Mouse (Mus musculus): ENCODE measurements at regions not wholly inside any gene's neighbourhood (a gene's known extent, or its start where the extent isn't known, plus 50 kb on each side); places are given as distances from the start of the nearest gene placed in this dataset.

DNA sequence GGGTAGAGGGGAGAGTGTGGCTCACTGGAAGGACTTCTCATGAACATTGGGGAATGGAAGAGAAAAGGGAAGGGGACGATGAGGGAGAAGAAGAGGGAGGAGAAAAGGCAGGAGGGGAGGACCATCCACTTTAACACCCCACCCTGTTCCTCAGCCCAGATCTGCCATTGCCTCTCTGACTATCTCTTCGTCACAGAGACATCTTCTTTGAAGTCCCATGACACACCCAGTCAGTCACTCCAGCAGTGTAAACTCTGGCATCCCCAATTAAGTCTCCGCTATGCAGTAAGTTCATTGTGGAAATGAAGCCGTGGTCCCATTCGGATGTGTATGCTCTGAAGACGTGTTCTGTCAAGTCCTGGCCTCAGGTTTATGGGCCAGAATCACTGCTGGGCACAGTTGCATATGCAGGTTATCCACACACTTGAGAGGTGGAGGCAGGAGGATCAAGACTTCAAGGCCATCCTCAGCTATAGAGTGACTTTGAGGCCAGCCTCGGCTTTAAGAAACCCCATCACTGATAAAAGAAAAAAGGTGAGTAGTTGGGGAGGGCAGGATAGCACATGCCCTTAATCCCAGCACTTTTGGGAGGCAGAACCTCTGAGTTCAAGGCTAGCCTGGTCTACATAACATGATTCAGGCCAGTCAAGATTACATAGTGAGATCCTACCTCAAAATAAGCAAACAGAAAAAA is 141.0 kb upstream of the Med13l start:
- Histone ChIP-seq H3K27ac (replicated peaks) (no peak overlapping the region), H3K4me1 (replicated peaks) (peaks cover 17% of the 10 kb centered on the region), H3K27me3 (no peaks in the 10 kb centered on the region), H3K9ac (no peak overlapping the region), H3K4me2 (no peak overlapping the region), H3K9me3 (no peaks in the 10 kb centered on the region), H3K36me3 (no peaks in the 10 kb centered on the region), H3K4me3 (no peak overlapping the region)
- no peak for ATAC-seq (ENCODE audit: low FRiP score, low read depth)
- WGBS = 87% methylated on average over 7 of the region's 7 CpGs

DNA sequence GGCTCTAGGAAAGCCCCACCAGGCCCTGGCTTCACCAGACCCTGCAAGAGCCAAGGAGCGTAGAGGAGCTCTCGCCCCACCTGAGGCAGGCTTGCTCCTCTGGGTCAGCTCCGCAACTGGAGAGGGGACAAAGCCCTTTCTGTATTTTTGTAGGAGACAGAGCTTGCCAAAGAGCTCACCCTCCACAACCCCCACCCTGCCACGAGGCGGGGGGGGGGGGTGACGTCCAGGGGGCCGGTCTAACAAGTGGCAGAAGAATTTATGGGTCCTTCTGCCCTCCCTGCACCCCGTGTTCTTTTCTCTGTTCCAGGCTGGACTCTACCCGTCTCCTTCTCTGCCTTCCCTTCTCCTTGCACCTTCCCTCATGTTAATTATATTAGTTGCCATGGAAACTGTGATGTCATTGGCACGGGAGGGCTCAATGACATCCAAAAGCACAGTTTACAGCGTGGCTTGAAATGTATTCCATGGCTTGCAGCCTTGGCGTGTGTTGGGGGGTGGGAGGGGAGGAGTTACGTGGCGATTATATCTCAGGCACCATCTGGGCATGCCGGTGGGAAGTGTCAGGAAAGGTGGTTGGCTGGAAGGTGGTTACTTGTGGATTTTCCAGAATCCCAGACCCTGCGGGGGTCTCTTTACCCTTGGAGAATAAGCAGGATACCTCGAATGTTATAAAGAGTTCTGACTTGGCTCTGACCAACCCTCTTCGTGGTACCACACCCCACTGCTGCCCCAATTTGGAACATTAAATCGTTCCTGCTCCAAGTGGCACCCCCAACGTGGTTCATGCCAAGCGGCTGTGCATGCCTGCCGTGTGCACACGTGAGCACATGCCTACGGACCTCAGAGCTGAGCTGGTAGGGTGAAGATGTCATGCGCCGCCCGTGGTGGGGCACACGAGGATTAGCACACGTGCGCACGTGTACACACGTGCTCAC is 138.3 kb upstream of the Med13l start:
- Histone ChIP-seq H3K4me2 (peak overlapping the region; percentile 65), H3K9ac (peak overlapping the region; percentile 43), H3K4me3 (peak overlapping the region; percentile 32), H3K27me3 (no peaks in the 10 kb centered on the region), H3K9me3 (no peaks in the 10 kb centered on the region), H3K27ac (replicated peaks) (peak overlapping the region; percentile 84), H3K4me1 (replicated peaks) (peaks cover 20% of the 10 kb centered on the region), H3K36me3 (no peaks in the 10 kb centered on the region)
- peak; percentile 92 for ATAC-seq (ENCODE audit: low FRiP score, low read depth)
- WGBS = 41% methylated on average over 32 of the region's 32 CpGs

DNA sequence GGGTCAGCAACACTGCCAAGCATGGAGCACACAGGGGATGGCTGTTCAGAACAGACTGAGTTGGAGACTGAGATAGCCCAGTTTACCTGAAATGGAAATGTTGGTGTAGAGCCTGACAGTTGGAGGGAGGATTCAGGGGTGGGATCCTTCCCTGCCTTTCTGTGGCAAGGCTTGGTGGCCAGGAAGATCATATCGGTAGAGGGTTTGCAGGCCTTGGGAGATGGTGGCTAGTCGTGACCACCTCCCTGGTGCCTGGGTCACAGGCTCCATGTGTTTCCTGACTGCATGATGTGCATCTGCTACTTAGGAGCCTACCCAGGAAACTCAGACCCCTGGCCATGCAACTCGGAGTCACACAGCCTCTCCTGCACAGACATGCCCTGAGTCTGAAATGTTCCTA is 136.3 kb upstream of the Med13l start:
- no peaks in the 10 kb centered on the region for H3K9me3 ChIP-seq
- no peak overlapping the region for H3K4me3 ChIP-seq
- ATAC-seq (ENCODE audit: low FRiP score, low read depth) = no peak
- H3K9ac ChIP-seq = no peak overlapping the region
- peaks cover 20% of the 10 kb centered on the region for H3K4me1 ChIP-seq (replicated peaks)
- no peaks in the 10 kb centered on the region for H3K36me3 ChIP-seq
- no peak overlapping the region for H3K4me2 ChIP-seq
- H3K27ac ChIP-seq (replicated peaks) = no peak overlapping the region
- WGBS = 84% methylated on average over 3 of the region's 3 CpGs
- H3K27me3 ChIP-seq = no peaks in the 10 kb centered on the region

- WGBS = 45% methylated on average over 9 of the region's 9 CpGs
- peaks cover 20% of the 10 kb centered on the region for H3K4me1 ChIP-seq (replicated peaks)
Measured at GRCm38 (mm10) chr5:118424764-118425568, 135.5 kb upstream of the Med13l start.

GRCm38 (mm10) chr5:118426673-118427072 is 133.8 kb upstream of the Med13l start:
- Histone ChIP-seq H3K27me3 (no peaks in the 10 kb centered on the region), H3K4me3 (no peak overlapping the region), H3K9ac (no peak overlapping the region), H3K27ac (replicated peaks) (no peak overlapping the region), H3K4me1 (replicated peaks) (peaks cover 16% of the 10 kb centered on the region), H3K9me3 (no peaks in the 10 kb centered on the region), H3K36me3 (no peaks in the 10 kb centered on the region), H3K4me2 (no peak overlapping the region)
- 62% methylated on average over 5 of the region's 5 CpGs for WGBS
- no peak for ATAC-seq (ENCODE audit: low FRiP score, low read depth)

More at GRCm38 (mm10) chr5:118424764-118425568, 135.5 kb upstream of the Med13l start:
- Histone ChIP-seq H3K9ac (no peak overlapping the region), H3K4me3 (no peak overlapping the region), H3K27ac (replicated peaks) (0 out of 2 replicates have a peak overlapping the region, but pooled peaks have one; percentile 31), H3K36me3 (no peaks in the 10 kb centered on the region), H3K9me3 (no peaks in the 10 kb centered on the region), H3K27me3 (no peaks in the 10 kb centered on the region), H3K4me2 (no peak overlapping the region)
- no peak for ATAC-seq (ENCODE audit: low FRiP score, low read depth)

DNA sequence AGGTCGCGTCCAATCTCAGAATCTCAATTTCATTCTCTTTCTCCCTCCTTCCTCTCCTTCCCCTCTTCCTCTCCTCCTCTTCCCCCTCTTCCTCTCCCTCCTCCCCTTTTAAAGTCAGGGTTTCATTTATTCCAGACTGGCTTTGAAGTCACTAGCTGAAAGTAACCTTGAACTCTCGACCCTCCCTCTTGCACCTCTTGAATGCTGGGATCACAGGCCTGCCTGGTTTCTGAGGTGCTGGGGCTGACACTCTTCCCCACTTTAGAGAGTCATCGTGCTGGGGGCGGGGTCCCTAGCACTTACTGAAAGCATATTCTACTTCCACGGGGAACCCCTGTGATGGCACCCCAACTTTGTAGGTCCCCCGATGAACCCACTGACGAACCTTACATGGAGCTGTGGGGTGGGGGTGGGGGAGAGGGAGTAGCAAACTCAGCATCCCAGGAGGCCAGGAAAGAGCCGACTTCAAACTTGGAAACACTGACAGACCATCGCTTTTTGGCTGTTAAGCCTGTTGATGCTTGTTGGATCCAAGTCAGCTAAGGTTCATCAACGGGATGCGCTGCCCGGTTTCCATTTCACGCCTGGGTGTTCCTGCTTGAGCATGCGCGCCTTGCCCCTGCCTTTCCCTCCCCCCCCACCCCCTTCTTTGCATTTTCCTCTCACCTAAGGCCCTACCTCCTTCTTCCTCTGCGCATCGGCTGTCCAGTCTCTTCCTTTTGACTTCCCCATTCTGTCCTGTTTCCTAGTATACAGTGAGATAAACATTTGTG is 132.0 kb upstream of the Med13l start:
- Histone ChIP-seq H3K27ac (replicated peaks) (no peak overlapping the region), H3K9ac (no peak overlapping the region), H3K4me3 (no peak overlapping the region), H3K4me1 (replicated peaks) (0 out of 2 replicates have a peak, but pooled peaks cover 3% of the 10 kb centered on the region), H3K27me3 (no peaks in the 10 kb centered on the region), H3K9me3 (no peaks in the 10 kb centered on the region), H3K36me3 (no peaks in the 10 kb centered on the region), H3K4me2 (no peak overlapping the region)
- WGBS = 79% methylated on average over 18 of the region's 18 CpGs
- ATAC-seq (ENCODE audit: low FRiP score, low read depth) = no peak

- Histone ChIP-seq H3K27ac (replicated peaks) (no peak overlapping the region), H3K36me3 (no peaks in the 10 kb centered on the region), H3K9ac (no peak overlapping the region), H3K4me2 (no peak overlapping the region), H3K4me3 (no peak overlapping the region), H3K27me3 (peaks cover 21% of the 10 kb centered on the region), H3K4me1 (replicated peaks) (peaks cover 13% of the 10 kb centered on the region), H3K9me3 (no peaks in the 10 kb centered on the region)
- no peak for ATAC-seq (ENCODE audit: low FRiP score, low read depth)
- 74% methylated on average over 4 of the region's 4 CpGs for WGBS
Measured at GRCm38 (mm10) chr5:118433599-118433998, 126.9 kb upstream of the Med13l start.

GRCm38 (mm10) chr5:118434718-118435555 is 125.5 kb upstream of the Med13l start:
- no peaks in the 10 kb centered on the region for H3K36me3 ChIP-seq
- ATAC-seq (ENCODE audit: low FRiP score, low read depth) = no peak
- peaks cover 21% of the 10 kb centered on the region for H3K27me3 ChIP-seq
- WGBS = 18% methylated on average over 20 of the region's 20 CpGs
- H3K27ac ChIP-seq (replicated peaks) = no peak overlapping the region
- H3K9ac ChIP-seq = no peak overlapping the region
- no peaks in the 10 kb centered on the region for H3K9me3 ChIP-seq
- H3K4me3 ChIP-seq = no peak overlapping the region
- H3K4me2 ChIP-seq = peak overlapping the region; percentile 23; the same call in 1 of the 2 replicates
- H3K4me1 ChIP-seq (replicated peaks) = peaks cover 13% of the 10 kb centered on the region

GRCm38 (mm10) chr5:118435556-118435950 is 124.9 kb upstream of the Med13l start:
- 28% methylated on average over 7 of the region's 7 CpGs for WGBS
- Histone ChIP-seq H3K4me2 (peak overlapping the region; percentile 23; the same call in 1 of the 2 replicates), H3K27me3 (peaks cover 21% of the 10 kb centered on the region), H3K4me3 (no peak overlapping the region), H3K36me3 (no peaks in the 10 kb centered on the region), H3K27ac (replicated peaks) (no peak overlapping the region), H3K4me1 (replicated peaks) (peaks cover 13% of the 10 kb centered on the region), H3K9me3 (no peaks in the 10 kb centered on the region), H3K9ac (no peak overlapping the region)
- no peak for ATAC-seq (ENCODE audit: low FRiP score, low read depth)

DNA sequence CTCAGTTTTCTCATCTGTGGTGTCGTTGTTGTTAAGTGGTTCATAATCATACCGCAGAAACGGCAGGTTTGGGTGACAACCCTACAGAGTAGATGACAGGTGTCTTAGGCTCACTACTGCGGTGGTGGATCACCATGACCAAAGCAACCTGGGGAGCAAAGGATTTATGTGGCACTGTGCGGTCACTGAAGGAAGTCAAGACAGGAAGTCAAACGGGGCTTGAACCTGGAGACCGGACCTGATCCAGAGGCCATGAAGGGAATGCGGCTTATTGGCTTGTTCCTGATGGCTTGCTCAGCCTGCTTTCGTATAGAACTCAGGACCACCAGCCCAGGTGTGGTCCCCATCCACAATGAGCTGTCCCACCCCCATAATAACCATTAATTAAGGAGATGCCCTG is 124.4 kb upstream of the Med13l start:
- Histone ChIP-seq H3K4me2 (no peak overlapping the region), H3K4me3 (no peak overlapping the region), H3K9me3 (no peaks in the 10 kb centered on the region), H3K4me1 (replicated peaks) (peaks cover 13% of the 10 kb centered on the region), H3K27ac (replicated peaks) (no peak overlapping the region), H3K36me3 (no peaks in the 10 kb centered on the region), H3K9ac (no peak overlapping the region), H3K27me3 (peaks cover 21% of the 10 kb centered on the region)
- ATAC-seq (ENCODE audit: low FRiP score, low read depth) = no peak
- WGBS = 19% methylated on average over 9 of the region's 9 CpGs
